Mouse (Mus musculus) cortical plate, adult 2 months (tissue): ENCODE measurements around the gene Olfr39.

Experiments
- CTCF ChIP-seq: fragments of 200-500 bp; IDR thresholded peaks from 2 replicates; pipeline ENCODE4 v1.5.1; 2011; ENCODE audit warnings: mild to moderate bottlenecking, control low read depth, low read length; ENCODE audit not compliant: insufficient read depth; ENCODE audit errors: extremely low read depth
- POLR2A ChIP-seq: fragments of 200-500 bp; IDR thresholded peaks from 2 replicates; pipeline ENCODE4 v1.6.1; 2011; ENCODE audit warnings: mild to moderate bottlenecking, low read length, control low read depth; ENCODE audit not compliant: insufficient read depth; ENCODE audit errors: extremely low read depth

- no peak for TF ChIP-seq CTCF
- no peak for TF ChIP-seq POLR2A
Observed at GRCm38 (mm10) chr9:20298232-20298631, 16.1 kb downstream of the Olfr39 start, which contains the start of gene Olfr873.
